Mouse (Mus musculus): ENCODE data around the gene Hmgn1. TPM values are rescaled to one million over a fixed set of nuclear protein-coding genes. Genes with fewer than 3 reads are reported as not detected.
"Not testable (repeated sequence)": the region's sequence is repeated elsewhere in the genome, so short reads cannot be mapped to it uniquely, and the experiment has no call there.

Hmgn1 gene
- total RNA-seq, 2 experiments from 2014 or later, result 213 to 395 TPM

GRCm38 (mm10) chr16:96128466-96128865 is 937 bp upstream of the Hmgn1 start:
- ATAC-seq (replicated peaks; ENCODE audit: low FRiP score, low TSS enrichment, poor library complexity, severe bottlenecking), result no peak

GRCm38 (mm10) chr16:96127288-96127656 is 257 bp downstream of the Hmgn1 start:
- ATAC-seq (replicated peaks; ENCODE audit: low FRiP score, low TSS enrichment, poor library complexity, severe bottlenecking), result peak; percentile 29

- ATAC-seq (replicated peaks; ENCODE audit: low FRiP score, low TSS enrichment, poor library complexity, severe bottlenecking), result peak; percentile 32
Measured at GRCm38 (mm10) chr16:96126684-96127171, 801 bp downstream of the Hmgn1 start.

GRCm38 (mm10) chr16:96120022-96120623 is 7.4 kb downstream of the Hmgn1 start:
- no peak for ATAC-seq (replicated peaks; ENCODE audit: low FRiP score, low TSS enrichment, poor library complexity, severe bottlenecking)

GRCm38 (mm10) chr16:96114729-96115128 is 12.8 kb downstream of the Hmgn1 start:
- no peak for ATAC-seq (replicated peaks; ENCODE audit: low FRiP score, low TSS enrichment, poor library complexity, severe bottlenecking)

GRCm38 (mm10) chr16:96112769-96113168 is 14.8 kb downstream of the Hmgn1 start:
- ATAC-seq (replicated peaks; ENCODE audit: low FRiP score, low TSS enrichment, poor library complexity, severe bottlenecking), result no peak

- no peak for ATAC-seq (replicated peaks; ENCODE audit: low FRiP score, low TSS enrichment, poor library complexity, severe bottlenecking)
Measured at GRCm38 (mm10) chr16:96110655-96111345, 16.7 kb downstream of the Hmgn1 start.

DNA sequence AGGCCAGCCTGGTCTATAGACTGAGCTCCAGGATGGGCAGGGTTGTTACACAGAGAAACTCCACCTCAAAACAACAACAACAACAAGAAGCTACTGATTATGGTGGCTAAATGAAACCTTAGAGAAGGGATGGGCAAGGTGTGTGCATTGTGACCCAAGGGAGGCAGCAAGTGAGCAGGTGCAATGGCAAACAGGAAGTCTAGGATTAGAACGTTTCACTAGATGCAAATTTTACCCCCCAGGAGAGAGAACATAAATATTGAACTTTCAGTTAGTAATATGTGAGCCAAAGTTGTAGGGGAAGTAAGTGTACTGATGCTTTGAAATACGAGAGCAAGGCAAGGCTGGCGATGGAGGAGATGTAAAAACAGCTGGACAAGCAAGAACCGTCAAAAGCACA is 17.9 kb downstream of the Hmgn1 start:
- no peak for ATAC-seq (replicated peaks; ENCODE audit: low FRiP score, low TSS enrichment, poor library complexity, severe bottlenecking)

DNA sequence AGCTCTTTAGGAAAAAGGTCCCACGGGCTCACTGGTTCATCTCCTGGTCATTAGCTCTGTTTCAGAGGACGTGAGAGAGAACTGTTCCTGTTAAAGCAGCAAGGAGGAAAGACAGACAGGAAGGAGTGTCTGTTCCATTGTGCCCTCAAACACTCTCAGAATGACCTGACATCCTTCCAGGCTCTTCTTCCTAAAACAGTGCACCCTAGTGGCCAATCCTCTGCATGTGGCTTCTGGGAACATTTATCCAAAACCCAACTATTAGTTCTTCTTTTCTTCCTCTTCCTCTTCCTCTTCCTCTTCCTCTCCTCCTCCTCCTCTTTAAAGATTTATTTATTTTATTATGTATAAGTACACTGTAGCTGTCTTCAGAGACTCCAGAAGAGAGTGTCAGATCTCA is 24.5 kb downstream of the Hmgn1 start:
- ATAC-seq (replicated peaks; ENCODE audit: low FRiP score, low TSS enrichment, poor library complexity, severe bottlenecking), result peak; percentile 84; the same call in 1 of the 2 replicates

DNA sequence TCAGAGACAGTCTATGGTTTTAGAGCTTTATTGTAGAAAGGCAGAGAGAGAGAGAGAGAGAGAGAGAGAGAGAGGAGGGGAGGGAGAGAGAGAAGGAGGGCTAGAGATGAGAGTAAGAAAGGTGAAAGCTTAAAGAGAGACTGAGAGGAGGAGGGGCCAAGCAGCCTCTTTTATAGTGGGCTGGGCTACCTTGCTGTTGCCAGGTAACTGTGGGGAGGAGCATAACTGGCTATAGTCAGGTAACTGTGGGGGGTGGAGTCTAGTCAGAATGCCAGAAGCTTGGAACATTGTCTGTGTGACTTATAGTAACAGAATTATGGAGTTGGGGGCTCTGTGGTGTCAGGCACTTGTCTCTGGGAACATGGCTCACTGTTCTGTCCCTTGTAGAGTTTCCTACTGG is 29.7 kb downstream of the Hmgn1 start:
- not testable (repeated sequence) for ATAC-seq (replicated peaks; ENCODE audit: low FRiP score, low TSS enrichment, poor library complexity, severe bottlenecking)

GRCm38 (mm10) chr16:96095966-96096365 is 31.6 kb downstream of the Hmgn1 start:
- ATAC-seq (replicated peaks; ENCODE audit: low FRiP score, low TSS enrichment, poor library complexity, severe bottlenecking), result no peak

GRCm38 (mm10) chr16:96091515-96092504 is 35.7 kb downstream of the Hmgn1 start:
- ATAC-seq (replicated peaks; ENCODE audit: low FRiP score, low TSS enrichment, poor library complexity, severe bottlenecking), result peak; percentile 57

DNA sequence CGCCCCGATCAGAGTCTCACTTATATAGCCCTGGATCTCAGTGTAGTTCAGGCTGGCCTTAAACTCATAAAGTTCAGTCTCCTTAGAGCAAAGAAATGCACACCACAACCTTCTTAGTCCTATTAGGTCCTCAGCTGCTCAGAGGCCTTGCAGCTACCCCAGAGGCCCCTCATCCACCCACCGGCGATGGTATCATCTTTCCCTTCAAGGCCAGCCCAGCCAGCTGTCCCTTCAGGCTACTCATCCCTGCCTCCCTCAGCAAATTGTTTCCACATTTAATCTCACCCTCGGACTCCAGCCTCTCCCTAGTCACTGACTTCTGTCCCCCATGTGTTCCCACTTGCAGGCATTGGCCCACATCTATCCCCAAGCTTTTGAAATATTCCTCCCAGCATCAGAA is 39.4 kb downstream of the Hmgn1 start:
- no peak for ATAC-seq (replicated peaks; ENCODE audit: low FRiP score, low TSS enrichment, poor library complexity, severe bottlenecking)

GRCm38 (mm10) chr16:96087436-96087835 is 40.1 kb downstream of the Hmgn1 start:
- no peak for ATAC-seq (replicated peaks; ENCODE audit: low FRiP score, low TSS enrichment, poor library complexity, severe bottlenecking)

GRCm38 (mm10) chr16:96087001-96087400 is 40.5 kb downstream of the Hmgn1 start:
- no peak for ATAC-seq (replicated peaks; ENCODE audit: low FRiP score, low TSS enrichment, poor library complexity, severe bottlenecking)

DNA sequence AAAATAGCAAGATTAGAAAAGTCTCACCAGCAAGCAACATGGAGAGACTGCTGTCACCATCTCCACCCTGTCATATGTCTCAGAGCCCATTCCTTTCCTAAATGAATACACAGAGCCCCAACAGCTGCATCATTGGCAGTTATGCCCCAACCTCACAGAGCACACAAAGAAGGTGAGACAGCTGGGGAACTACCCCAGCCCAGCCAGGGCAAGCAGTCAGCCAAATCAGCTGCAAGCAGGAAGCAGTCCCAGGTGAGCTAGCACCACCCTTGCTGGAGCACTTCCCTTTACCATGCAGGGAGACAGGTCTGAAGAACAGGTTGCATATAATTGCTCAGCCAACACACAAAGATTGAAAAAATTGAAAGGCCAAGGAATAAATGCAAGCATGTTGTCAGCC is 41.9 kb downstream of the Hmgn1 start:
- ATAC-seq (replicated peaks; ENCODE audit: low FRiP score, low TSS enrichment, poor library complexity, severe bottlenecking), result no peak

DNA sequence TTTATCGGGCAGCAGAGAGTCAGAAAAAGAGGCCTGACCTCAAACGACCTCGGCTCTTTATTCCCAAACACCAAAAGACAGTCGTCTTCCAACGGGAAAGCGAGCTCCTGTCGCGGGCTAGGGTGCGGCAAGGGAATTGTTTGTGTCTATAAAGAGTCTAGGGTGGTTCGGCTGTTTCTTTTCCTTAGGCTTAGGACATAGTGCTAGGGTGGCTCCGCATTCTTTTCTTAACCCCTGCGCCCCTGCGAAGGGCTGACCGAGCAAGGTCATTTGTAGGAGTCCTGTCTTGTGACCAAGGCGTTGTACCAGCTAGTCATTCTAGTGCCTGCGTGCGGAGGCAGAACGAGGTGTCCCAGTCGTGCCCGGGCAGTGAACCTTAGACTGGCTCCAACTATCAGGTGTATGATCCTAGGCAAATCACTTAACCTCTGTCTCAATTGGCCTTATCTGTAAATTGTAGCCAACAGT is 44.3 kb downstream of the Hmgn1 start:
- 0 out of 2 replicates have a peak, but pooled peaks have one; percentile 1 for ATAC-seq (replicated peaks; ENCODE audit: low FRiP score, low TSS enrichment, poor library complexity, severe bottlenecking)

DNA sequence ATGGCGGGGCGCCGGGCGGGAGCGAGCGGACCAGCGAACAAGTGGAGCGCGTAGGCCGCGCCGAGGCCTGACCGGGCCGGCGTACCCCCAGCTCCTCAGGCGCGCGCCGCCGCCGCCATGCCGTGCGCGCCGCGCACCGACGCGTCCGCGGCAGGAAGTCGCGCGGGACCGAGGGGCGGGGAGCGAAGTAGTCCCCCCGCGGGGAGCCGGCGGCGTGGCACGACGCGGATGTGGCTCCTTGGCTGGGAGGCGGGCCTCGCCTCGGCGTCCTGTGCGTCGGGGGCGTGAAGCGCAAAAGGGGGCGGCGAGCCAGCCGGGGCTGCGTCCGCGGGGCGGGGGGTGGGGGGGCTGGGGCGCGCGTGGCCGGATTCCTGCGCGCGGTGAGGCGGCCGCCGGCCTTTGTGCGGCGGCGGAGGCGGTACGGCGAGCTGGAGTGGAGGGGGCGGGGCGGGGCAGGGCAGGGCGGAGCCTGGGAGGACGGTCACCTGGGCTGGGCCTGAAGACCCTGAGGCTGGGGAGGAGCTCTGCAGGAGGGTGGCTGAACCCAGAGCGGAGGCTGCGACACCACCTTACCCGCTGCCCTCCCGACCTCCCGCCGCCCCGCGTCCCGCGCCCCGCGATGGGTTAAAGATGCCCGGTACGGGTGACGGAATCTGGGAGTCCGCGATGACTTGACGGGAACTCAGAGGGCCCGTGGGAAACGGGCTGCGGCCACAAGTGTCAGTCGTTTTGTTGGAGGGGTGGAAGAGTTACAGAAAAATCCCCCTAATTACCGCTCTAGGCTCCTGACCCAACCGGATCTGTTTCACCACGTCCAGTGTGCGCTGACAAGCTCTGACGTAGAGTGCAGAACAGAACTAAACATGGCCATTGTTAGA is 45.0 kb downstream of the Hmgn1 start, which contains the start of gene Brwd1:
Brwd1 (minus strand) TSS at position 226 of the 878 bp plus-strand sequence.
- ATAC-seq (replicated peaks; ENCODE audit: low FRiP score, low TSS enrichment, poor library complexity, severe bottlenecking), result peak; percentile 64

GRCm38 (mm10) chr16:96081742-96082241 is 45.7 kb downstream of the Hmgn1 start:
- no peak for ATAC-seq (replicated peaks; ENCODE audit: low FRiP score, low TSS enrichment, poor library complexity, severe bottlenecking)

Measured in megakaryocyte-erythroid progenitor cell, adult 5-6 weeks (primary cell).